Mouse (Mus musculus): Measurements from ENCODE around the gene Sema5b. TPM values are rescaled to one million over a fixed set of nuclear protein-coding genes. Genes with fewer than 3 reads are reported as not detected.

Gene Sema5b
- polyA plus RNA-seq, 1 experiment from 2014 or later: 0.56 TPM

GRCm38 (mm10) chr16:35623986-35624385, 83.0 kb downstream of the Sema5b start:
- H3K27ac ChIP-seq (replicated peaks): no peak overlapping the region
- H3K4me1 ChIP-seq (replicated peaks; ENCODE audit: control insufficient read depth, insufficient read depth): no peaks in the 10 kb centered on the region
- ATAC-seq (ENCODE audit: low FRiP score, low TSS enrichment): no peak
- H3K4me3 ChIP-seq (ENCODE audit: low read depth, low read length): no peak overlapping the region
- no peak for TF ChIP-seq EP300 (optimal IDR thresholded peaks at IDR 0.05)
- TF ChIP-seq CTCF (IDR thresholded peaks at IDR 0.05; ENCODE audit: low read depth): no peak
- no peak for DNase-seq (ENCODE audit: low spot score)
- H3K9me3 ChIP-seq (ENCODE audit: control insufficient read depth, low read length): no peaks in the 10 kb centered on the region
- WGBS: 54% methylated on average over 7 of the region's 7 CpGs
- no peak overlapping the region for H3K9ac ChIP-seq (ENCODE audit: low read length)
- H3K36me3 ChIP-seq (ENCODE audit: control insufficient read depth, insufficient read depth, low read length): no peaks in the 10 kb centered on the region
- H3K4me2 ChIP-seq (replicated peaks; ENCODE audit: low read depth): no peak overlapping the region
- no peaks in the 10 kb centered on the region for H3K27me3 ChIP-seq (ENCODE audit: control insufficient read depth, insufficient read depth, low read length)

- WGBS: 78% methylated on average over 6 of the region's 6 CpGs
- no peak overlapping the region for H3K9ac ChIP-seq (ENCODE audit: low read length)
- no peak overlapping the region for H3K4me2 ChIP-seq (replicated peaks; ENCODE audit: low read depth)
- ATAC-seq (ENCODE audit: low FRiP score, low TSS enrichment) (no peak), DNase-seq (ENCODE audit: low spot score) (no peak)
- no peak overlapping the region for H3K4me3 ChIP-seq (ENCODE audit: low read depth, low read length)
- H3K27ac ChIP-seq (replicated peaks): no peak overlapping the region
- TF ChIP-seq CTCF (IDR thresholded peaks at IDR 0.05; ENCODE audit: low read depth) (no peak), EP300 (optimal IDR thresholded peaks at IDR 0.05) (no peak)
- no peaks in the 10 kb centered on the region for H3K9me3 ChIP-seq (ENCODE audit: control insufficient read depth, low read length)
- no peaks in the 10 kb centered on the region for H3K36me3 ChIP-seq (ENCODE audit: control insufficient read depth, insufficient read depth, low read length)
- H3K27me3 ChIP-seq (ENCODE audit: control insufficient read depth, insufficient read depth, low read length): no peaks in the 10 kb centered on the region
- H3K4me1 ChIP-seq (replicated peaks; ENCODE audit: control insufficient read depth, insufficient read depth): no peaks in the 10 kb centered on the region
Observed at GRCm38 (mm10) chr16:35624877-35625276, 83.9 kb downstream of the Sema5b start.

GRCm38 (mm10) chr16:35625286-35626020, 84.5 kb downstream of the Sema5b start:
- no peak overlapping the region for H3K4me2 ChIP-seq (replicated peaks; ENCODE audit: low read depth)
- DNase-seq (ENCODE audit: low spot score): no peak
- H3K36me3 ChIP-seq (ENCODE audit: control insufficient read depth, insufficient read depth, low read length): no peaks in the 10 kb centered on the region
- H3K4me1 ChIP-seq (replicated peaks; ENCODE audit: control insufficient read depth, insufficient read depth): no peaks in the 10 kb centered on the region
- WGBS: 73% methylated on average over 16 of the region's 16 CpGs
- TF ChIP-seq EP300 (optimal IDR thresholded peaks at IDR 0.05): no peak
- no peak overlapping the region for H3K27ac ChIP-seq (replicated peaks)
- ATAC-seq (ENCODE audit: low FRiP score, low TSS enrichment): no peak
- no peak overlapping the region for H3K4me3 ChIP-seq (ENCODE audit: low read depth, low read length)
- no peaks in the 10 kb centered on the region for H3K27me3 ChIP-seq (ENCODE audit: control insufficient read depth, insufficient read depth, low read length)
- H3K9ac ChIP-seq (ENCODE audit: low read length): no peak overlapping the region
- no peaks in the 10 kb centered on the region for H3K9me3 ChIP-seq (ENCODE audit: control insufficient read depth, low read length)

GRCm38 (mm10) chr16:35627992-35628607, 87.2 kb downstream of the Sema5b start:
- ATAC-seq (ENCODE audit: low FRiP score, low TSS enrichment): peak; percentile 58; the same call in 1 of the 2 replicates
- WGBS: 45% methylated on average over 10 of the region's 10 CpGs

GRCm38 (mm10) chr16:35630470-35631183, 89.7 kb downstream of the Sema5b start:
- WGBS: 34% methylated on average over 16 of the region's 16 CpGs
- H3K4me1 ChIP-seq (replicated peaks; ENCODE audit: control insufficient read depth, insufficient read depth): no peaks in the 10 kb centered on the region
- no peaks in the 10 kb centered on the region for H3K9me3 ChIP-seq (ENCODE audit: control insufficient read depth, low read length)
- H3K9ac ChIP-seq (ENCODE audit: low read length): peak overlapping the region; percentile 18; the same call in 1 of the 2 replicates
- no peak overlapping the region for H3K4me3 ChIP-seq (ENCODE audit: low read depth, low read length)
- H3K27ac ChIP-seq (replicated peaks): no peak overlapping the region; the same call in 1 of the 2 replicates
- no peaks in the 10 kb centered on the region for H3K36me3 ChIP-seq (ENCODE audit: control insufficient read depth, insufficient read depth, low read length)
- peak overlapping the region; percentile 25 for H3K4me2 ChIP-seq (replicated peaks; ENCODE audit: low read depth)
- DNase-seq (ENCODE audit: low spot score) (no peak), ATAC-seq (ENCODE audit: low FRiP score, low TSS enrichment) (no peak; the same call in 1 of the 2 replicates)
- H3K27me3 ChIP-seq (ENCODE audit: control insufficient read depth, insufficient read depth, low read length): no peaks in the 10 kb centered on the region
- TF ChIP-seq CTCF (IDR thresholded peaks at IDR 0.05; ENCODE audit: low read depth) (no peak), EP300 (optimal IDR thresholded peaks at IDR 0.05) (no peak)

More at GRCm38 (mm10) chr16:35627992-35628607, 87.2 kb downstream of the Sema5b start:
- DNase-seq (ENCODE audit: low spot score): peak; percentile 84
- Histone ChIP-seq H3K4me1 (replicated peaks; ENCODE audit: control insufficient read depth, insufficient read depth) (no peaks in the 10 kb centered on the region), H3K9me3 (ENCODE audit: control insufficient read depth, low read length) (no peaks in the 10 kb centered on the region), H3K9ac (ENCODE audit: low read length) (no peak overlapping the region), H3K4me2 (replicated peaks; ENCODE audit: low read depth) (no peak overlapping the region), H3K4me3 (ENCODE audit: low read depth, low read length) (no peak overlapping the region), H3K27me3 (ENCODE audit: control insufficient read depth, insufficient read depth, low read length) (no peaks in the 10 kb centered on the region), H3K36me3 (ENCODE audit: control insufficient read depth, insufficient read depth, low read length) (no peaks in the 10 kb centered on the region), H3K27ac (replicated peaks) (no peak overlapping the region)
- TF ChIP-seq EP300 (optimal IDR thresholded peaks at IDR 0.05) (no peak), CTCF (IDR thresholded peaks at IDR 0.05; ENCODE audit: low read depth) (peak; percentile 95)
